Comparison of ENCODE assay signal across 9 mouse cellular contexts in genomic region chr2:167776251-167777168, GRCm38 (mm10).
DNase-seq lines count a peak whose midpoint lies in the region; ATAC-seq and TF ChIP-seq lines count a peak whose summit lies in the region.
"Had no signal": no experiment of that assay in that cellular context is flagged by ENCODE, and none has a peak within 500 bp of the region (broad histone marks: within the 10 kb centered on the region; RNA-seq: fewer than 3 reads in every experiment).

No protein-coding gene starts in this region.

- H3K4me3 ChIP-seq in neural tube, embryonic 11.5 days (ENCODE audit: low read depth, low read length) = peak overlapping the region; percentile 56; the same call in 1 of the 2 replicates
- H3K4me3 ChIP-seq in liver, embryonic 14.5 days (ENCODE audit: insufficient read depth in 1 of 2, low read depth in 2 of 2, low read length in 2 of 2) = no peak overlapping the region

- no peaks in the 10 kb centered on the region for H3K36me3 ChIP-seq in neural tube, embryonic 11.5 days (ENCODE audit: control insufficient read depth, insufficient read depth, low read length)
- no peaks in the 10 kb centered on the region for H3K36me3 ChIP-seq in liver, embryonic 14.5 days (replicated peaks; ENCODE audit: control insufficient read depth, insufficient read depth, low read depth)

- H3K27ac ChIP-seq in neural tube, embryonic 11.5 days (ENCODE audit: low read depth, low read length) = no peak overlapping the region
- no peak overlapping the region for H3K27ac ChIP-seq in liver, embryonic 14.5 days

- H3K4me2 ChIP-seq in neural tube, embryonic 11.5 days (ENCODE audit: low read depth) = no peak overlapping the region; the same call in 1 of the 2 replicates
- H3K4me2 ChIP-seq in liver, embryonic 14.5 days (ENCODE audit: low read depth) = peak overlapping the region; percentile 81; the same call in 1 of the 2 replicates

- no peak overlapping the region for H3K9ac ChIP-seq in neural tube, embryonic 11.5 days (ENCODE audit: low read length)
- no peak overlapping the region for H3K9ac ChIP-seq in liver, embryonic 14.5 days (replicated peaks)

- peak; percentile 38 for DNase-seq in CD4-positive, CD25-positive, alpha-beta regulatory T cell, adult 2 months (ENCODE audit: low read depth, low spot score)
- DNase-seq in neural tube, embryonic 11.5 days (ENCODE audit: low spot score) = no peak
- no peak for DNase-seq in neural tube, embryonic 10.5 days (ENCODE audit: extremely low spot score, low spot score)
- DNase-seq in liver, embryonic 14.5 days (ENCODE audit: low read depth in 3 of 3, low spot score in 3 of 3) = no peak
- no peak for DNase-seq in layer of hippocampus, postnatal 36 days
- DNase-seq in spleen, postnatal 14 days (ENCODE audit: low spot score in 2 of 2) = no peak
- DNase-seq in left cerebral cortex, postnatal 14 days (ENCODE audit: low spot score in 2 of 2) = no peak
- DNase-seq: cerebellum, adult 11-12 months had no signal

- WGBS in neural tube, embryonic 11.5 days = 84% methylated on average over 24 of the region's 24 CpGs
- 71% methylated on average over 24 of the region's 24 CpGs for WGBS in liver, embryonic 14.5 days (ENCODE audit: insufficient replicate concordance)

- no peak for ATAC-seq in CD4-positive, CD25-positive, alpha-beta regulatory T cell, adult 4 months
- ATAC-seq in neural tube, embryonic 11.5 days (ENCODE audit: insufficient read depth, low FRiP score, low TSS enrichment) = no peak
- ATAC-seq in liver, embryonic 14.5 days (ENCODE audit: insufficient read depth) = no peak

- intact Hi-C loops in left cerebral cortex, postnatal 14 days (cut with DNase I) = no loop called here

- no peaks in the 10 kb centered on the region for H3K9me3 ChIP-seq in neural tube, embryonic 11.5 days (ENCODE audit: control insufficient read depth, low read length)
- no peaks in the 10 kb centered on the region for H3K9me3 ChIP-seq in liver, embryonic 14.5 days (ENCODE audit: control insufficient read depth, low read length)

- H3K27me3 ChIP-seq in neural tube, embryonic 11.5 days (ENCODE audit: control insufficient read depth, insufficient read depth, low read length) = no peaks in the 10 kb centered on the region
- no peaks in the 10 kb centered on the region for H3K27me3 ChIP-seq in liver, embryonic 14.5 days (ENCODE audit: control insufficient read depth, insufficient read depth, low read length)

- no peak for TF ChIP-seq CTCF in liver, embryonic 14.5 days (IDR thresholded peaks at IDR 0.05; ENCODE audit: low read depth)

- peaks cover 11% of the 10 kb centered on the region for H3K4me1 ChIP-seq in neural tube, embryonic 11.5 days (ENCODE audit: control insufficient read depth, insufficient read depth, low read length)
- H3K4me1 ChIP-seq in liver, embryonic 14.5 days (replicated peaks; ENCODE audit: control insufficient read depth in 2 of 2, insufficient read depth in 2 of 2, low read length in 1 of 2) = peaks cover 2 to 18% of the 10 kb centered on the region in 2 experiments; a peak in 2 of 4 replicates

- no peak for TF ChIP-seq EP300 in liver, embryonic 14.5 days (IDR thresholded peaks at IDR 0.05; ENCODE audit: low read depth)
